Mouse (Mus musculus) megakaryocyte, adult 5-6 weeks (primary cell): ENCODE data around the gene Proz. TPM values are rescaled to one million over a fixed set of nuclear protein-coding genes. Genes with fewer than 3 reads are reported as not detected.

Experiments
- ATAC-seq: 2 replicates; pipeline ENCODE4 v1.8.0; 2016; ENCODE audit warnings: mild to moderate bottlenecking, inconsistent platforms; ENCODE audit not compliant: poor library complexity, severe bottlenecking
- total RNA-seq, 2 experiments: library from RNA; stranded (forward) in 1 of 2; stranded (reverse) in 1 of 2; fragments of 153-499, 151-499 nt in 1 of 2; fragments of 221-1000, 200-1000 nt in 1 of 2; gene quantifications; 2 replicates each; pipeline versions ENCODE4 v1.2.3 to v1.2.4; 2015 to 2017

The Proz gene
- total RNA-seq, 2 experiments from 2014 or later, result 0.20 TPM; not detected in 1

GRCm38 (mm10) chr8:13105908-13106551 lies 45.3 kb downstream of the Proz start:
- no peak for ATAC-seq

- ATAC-seq, result no peak
These were observed 47.4 kb downstream of the Proz start for GRCm38 (mm10) chr8:13107990-13108638.

- no peak for ATAC-seq
These were observed 48.3 kb downstream of the Proz start for GRCm38 (mm10) chr8:13108967-13109366.

- no peak for ATAC-seq
These were observed 48.8 kb downstream of the Proz start for GRCm38 (mm10) chr8:13109416-13109960.

- no peak for ATAC-seq
These were observed 51.2 kb downstream of the Proz start for GRCm38 (mm10) chr8:13111917-13112316.

GRCm38 (mm10) chr8:13113232-13113631 lies 52.5 kb downstream of the Proz start:
- ATAC-seq, result no peak

- ATAC-seq, result no peak
These were observed 56.4 kb downstream of the Proz start for GRCm38 (mm10) chr8:13117096-13117495.

- ATAC-seq, result no peak
These were observed 57.8 kb downstream of the Proz start for GRCm38 (mm10) chr8:13118516-13118915.

- peak; percentile 18; the same call in 1 of the 2 replicates for ATAC-seq
These were observed 60.4 kb downstream of the Proz start for GRCm38 (mm10) chr8:13120882-13121665.

- peak; percentile 43 for ATAC-seq
These were observed 62.2 kb downstream of the Proz start for GRCm38 (mm10) chr8:13122887-13123421.

GRCm38 (mm10) chr8:13124897-13125296 lies 64.2 kb downstream of the Proz start:
- ATAC-seq, result no peak

Other genes with a start within 250 kb of the Proz start
- 7.2 and 10.1 TPM in 2 replicates for gene Mcf2l, start 187.1 kb upstream of the Proz start, total RNA-seq (2015)
- gene Mcf2l, start 187.1 kb upstream of the Proz start, total RNA-seq (2017), result 26.4 and 32.3 TPM in 2 replicates
- 0.27 and 0.56 TPM in 2 replicates for gene F7, start 34.9 kb upstream of the Proz start, total RNA-seq (2015)
- 1.3 TPM in 1 of 2 replicates, not detected in the other for gene F7, start 34.9 kb upstream of the Proz start, total RNA-seq (2017)
- gene F10, start 23.6 kb upstream of the Proz start, total RNA-seq (2015), result 50.6 and 57.5 TPM in 2 replicates
- 98.7 and 109 TPM in 2 replicates for gene F10, start 23.6 kb upstream of the Proz start, total RNA-seq (2017)
- 17.0 and 21.2 TPM in 2 replicates for gene Pcid2, start 44.5 kb downstream of the Proz start, total RNA-seq (2015)
- gene Pcid2, start 44.5 kb downstream of the Proz start, total RNA-seq (2017), result 14.0 and 14.1 TPM in 2 replicates
- 57.4 and 60.7 TPM in 2 replicates for gene Cul4a, start 44.7 kb downstream of the Proz start, total RNA-seq (2015)
- 56.9 and 57.9 TPM in 2 replicates for gene Cul4a, start 44.7 kb downstream of the Proz start, total RNA-seq (2017)
- 609 and 613 TPM in 2 replicates for gene Lamp1, start 98.2 kb downstream of the Proz start, total RNA-seq (2015)
- 770 and 822 TPM in 2 replicates for gene Lamp1, start 98.2 kb downstream of the Proz start, total RNA-seq (2017)
- 0.22 and 0.80 TPM in 2 replicates for gene Grtp1, start 139.7 kb downstream of the Proz start, total RNA-seq (2015)
- gene Grtp1, start 139.7 kb downstream of the Proz start, total RNA-seq (2017), result 0.53 TPM in 1 of 2 replicates, not detected in the other
- gene Adprhl1, start 193.2 kb downstream of the Proz start, total RNA-seq (2015), result not detected in 2 replicates
- gene Adprhl1, start 193.2 kb downstream of the Proz start, total RNA-seq (2017), result not detected in 2 replicates
- 10.6 and 10.8 TPM in 2 replicates for gene Dcun1d2, start 227.2 kb downstream of the Proz start, total RNA-seq (2015)
- gene Dcun1d2, start 227.2 kb downstream of the Proz start, total RNA-seq (2017), result 14.6 and 19.7 TPM in 2 replicates
- 11.2 and 16.0 TPM in 2 replicates for gene Tmco3, start 227.3 kb downstream of the Proz start, total RNA-seq (2015)
- gene Tmco3, start 227.3 kb downstream of the Proz start, total RNA-seq (2017), result 8.2 and 8.9 TPM in 2 replicates